Mouse (Mus musculus) mouse trophoblast stem cell (cell line): ENCODE results near the gene Gm20219.
"Not testable (repeated sequence)": the region's sequence is repeated elsewhere in the genome, so short reads cannot be mapped to it uniquely, and the experiment has no call there.

ENCODE experiments used
- in situ Hi-C, 2 experiments: fragments of 300-500 bp; cut with MseI, MboI; formaldehyde crosslinking; loops; 2 replicates in 1 of 2; 3 replicates in 1 of 2; pipeline ENCODE4 v1.15.1; 2025

The Gm20219 gene

DNA sequence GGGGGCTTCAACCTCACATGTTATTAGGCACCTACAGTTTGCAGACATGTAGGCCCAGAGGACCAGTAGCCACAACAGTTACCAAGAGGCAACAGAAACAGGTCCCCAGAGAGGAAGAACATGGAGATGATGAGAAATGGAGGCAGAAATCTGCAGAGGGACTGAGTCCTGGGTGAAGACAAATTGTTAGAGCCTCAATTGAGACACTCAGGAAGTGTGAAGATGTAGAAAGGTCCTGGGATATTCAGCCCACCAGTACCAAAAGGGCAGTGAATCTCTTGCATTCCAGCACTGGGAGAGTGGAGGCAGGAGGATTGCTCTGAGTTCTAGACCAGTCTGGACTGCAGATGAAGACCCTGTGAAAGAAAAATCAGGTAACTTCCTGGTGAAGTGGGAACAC lies 39.9 kb downstream of the Gm20219 start:
- in situ Hi-C loops: no loop called here

DNA sequence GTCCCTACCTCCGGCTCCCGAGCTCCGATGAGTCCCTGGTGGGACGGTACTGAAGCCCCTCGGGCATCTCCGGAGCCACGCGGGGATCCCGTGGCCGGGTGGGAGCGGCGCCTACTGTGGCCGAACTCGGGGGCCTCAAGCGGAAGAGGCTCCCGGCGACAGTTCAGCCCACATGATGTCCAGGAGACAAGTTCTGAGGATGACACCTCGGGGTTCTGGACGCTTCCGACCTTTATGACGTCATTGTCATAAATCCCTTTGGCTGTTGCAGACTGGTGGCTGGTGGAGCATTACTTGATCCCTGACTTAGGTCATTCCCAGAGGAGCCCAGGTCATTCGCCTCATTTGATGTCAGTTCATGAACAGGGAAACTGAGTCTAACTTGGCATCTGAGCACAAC lies 41.9 kb downstream of the Gm20219 start, which contains the start of gene Znrf4:
Gene Znrf4 (minus strand): TSS at position 122 of the 400 bp plus-strand sequence.
- in situ Hi-C loops: no loop called here

DNA sequence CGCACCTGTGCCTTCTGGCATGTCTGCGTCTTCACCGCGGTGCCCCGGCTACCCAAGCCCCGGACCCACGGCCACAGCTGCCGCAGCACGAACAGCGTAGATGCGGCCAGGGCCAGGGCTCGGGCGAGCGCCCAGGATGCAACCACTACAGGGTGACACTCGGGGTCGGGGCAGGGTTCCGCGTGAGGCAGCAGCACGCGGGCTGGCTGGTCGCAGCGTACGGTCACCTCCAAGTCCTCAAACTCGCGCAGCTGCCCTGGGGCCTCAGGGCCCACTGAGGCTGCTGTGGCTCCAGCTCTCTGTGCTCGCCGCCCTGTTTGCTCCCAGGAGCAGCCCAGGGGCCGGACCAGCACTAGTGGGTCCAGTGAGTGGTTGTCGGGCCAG lies 42.5 kb downstream of the Gm20219 start:
- in situ Hi-C loops: no loop called here

DNA sequence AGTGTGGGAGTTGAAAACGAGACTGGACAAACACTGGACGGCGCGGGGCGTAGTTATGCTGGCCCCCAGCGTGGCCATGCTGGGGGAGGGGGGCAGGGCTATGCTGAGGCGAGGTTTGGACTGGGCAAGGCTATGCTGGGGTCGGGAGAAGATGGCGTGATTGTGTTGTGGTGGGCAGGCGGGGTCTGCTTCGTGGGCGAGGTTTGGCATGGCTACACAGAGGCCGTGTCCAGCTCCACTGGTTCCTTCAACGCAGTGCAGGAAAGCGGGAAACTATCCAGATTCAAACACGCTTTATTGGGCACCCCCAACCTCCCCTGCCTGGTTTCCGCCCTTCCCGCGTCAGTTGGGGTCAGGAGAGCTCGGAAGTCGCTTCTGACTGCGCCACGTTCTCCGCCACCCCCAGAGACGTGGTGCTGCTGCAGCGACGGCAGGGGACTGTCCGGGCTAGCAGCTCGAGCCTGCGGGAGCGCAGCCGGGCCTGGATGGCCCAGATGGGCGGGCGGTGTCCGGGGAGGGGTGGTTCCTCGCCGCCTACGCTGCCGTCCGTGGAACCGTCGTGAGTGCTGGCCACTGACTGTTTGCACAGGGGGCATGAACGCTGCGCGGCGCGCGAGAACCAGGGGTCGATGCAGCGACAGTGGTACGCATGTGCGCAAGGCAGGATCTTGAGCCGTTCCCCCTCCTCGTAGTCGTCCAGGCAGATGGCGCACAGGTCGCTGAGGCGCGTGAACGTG lies 43.0 kb downstream of the Gm20219 start:
- in situ Hi-C loops: no loop called here

DNA sequence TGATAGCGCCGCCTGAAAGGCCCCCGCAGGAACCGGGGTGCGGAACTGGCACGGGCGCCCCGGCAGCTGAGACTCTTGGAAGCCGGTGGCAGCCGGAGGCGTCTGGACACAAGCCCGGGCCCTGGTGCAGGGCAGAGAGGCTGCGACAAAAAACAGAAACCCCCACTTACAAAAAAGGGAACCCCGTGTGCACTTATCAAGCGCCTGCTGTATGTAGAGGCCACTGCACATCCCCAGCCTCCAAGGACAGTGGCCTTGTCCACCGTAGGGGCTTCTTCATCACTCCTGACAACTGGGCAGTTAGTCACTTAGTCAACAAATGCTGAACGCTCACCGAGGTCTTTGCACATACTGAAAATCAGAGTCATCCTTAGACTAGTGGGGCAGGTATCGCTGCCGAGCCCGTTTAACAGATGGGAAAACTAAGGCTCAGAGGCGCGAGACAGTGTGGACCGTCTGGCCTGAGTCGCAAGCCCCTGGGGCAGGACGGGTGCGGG lies 43.7 kb downstream of the Gm20219 start:
- in situ Hi-C loops: no loop called here

DNA sequence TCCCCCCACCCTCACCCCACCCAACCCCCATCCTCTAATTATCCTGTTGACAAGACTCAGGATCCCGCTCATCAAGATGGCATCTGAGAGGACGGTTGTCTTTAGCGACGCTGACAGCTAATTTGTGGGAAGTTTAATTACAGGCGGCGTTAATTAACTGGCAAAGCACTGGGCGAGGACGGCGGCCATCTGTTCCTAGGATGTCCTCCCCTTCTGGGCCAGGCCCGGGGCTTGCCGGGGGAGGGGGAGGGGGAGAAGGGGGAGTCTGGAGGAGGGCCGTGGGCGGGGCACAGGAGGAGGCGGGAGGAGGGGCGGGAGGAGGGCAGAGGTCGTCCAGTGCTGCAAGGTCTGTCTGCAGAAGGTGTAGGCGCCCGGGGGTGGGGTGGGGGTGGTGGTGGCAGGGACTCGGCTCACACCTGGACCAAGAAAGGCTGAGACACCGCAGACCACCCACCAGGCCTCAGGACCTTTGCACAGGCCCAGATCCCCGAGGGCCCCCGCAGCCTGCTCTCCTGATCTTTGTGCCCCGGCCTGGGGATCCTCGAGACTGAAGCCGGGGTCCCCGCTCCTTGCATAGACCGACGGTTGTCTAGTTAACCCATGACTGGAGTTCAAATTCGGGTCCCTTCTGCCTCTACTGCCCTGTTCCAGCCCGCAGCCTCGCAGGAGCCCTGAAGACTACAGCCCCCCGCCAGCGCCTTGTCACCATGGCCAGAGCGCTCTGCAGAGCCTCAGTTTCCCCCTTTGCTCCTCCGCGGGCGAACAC lies 44.3 kb downstream of the Gm20219 start:
- in situ Hi-C loops: no loop called here

DNA sequence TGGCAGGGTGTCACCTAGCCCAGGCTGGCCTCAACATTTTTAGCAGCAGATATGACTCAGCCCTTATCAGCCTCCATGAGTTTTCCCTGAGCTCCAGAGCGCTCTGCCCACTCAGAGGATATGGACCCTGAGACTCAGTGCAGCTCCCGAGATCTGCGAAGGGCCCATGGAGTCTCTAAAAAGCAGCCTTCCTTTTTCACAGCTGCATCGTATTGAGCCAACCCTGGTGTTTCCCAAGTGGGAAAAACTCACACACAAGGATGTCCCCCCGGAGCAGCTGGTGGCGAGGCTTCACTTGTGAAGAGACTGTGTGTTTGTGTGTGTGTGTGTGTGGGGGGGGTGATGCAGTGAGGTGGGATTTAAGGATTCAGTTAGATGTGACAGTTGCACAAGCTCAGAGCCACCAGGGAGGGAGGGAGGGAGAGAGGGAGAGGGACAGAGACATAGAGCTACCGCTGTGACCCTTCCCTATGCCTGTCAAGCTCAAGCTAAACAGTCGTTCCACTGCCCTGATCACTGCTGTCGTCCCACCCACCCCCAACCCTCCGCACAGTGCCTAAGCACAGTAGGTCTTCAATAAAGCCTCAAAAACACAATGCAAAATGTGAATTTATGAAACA lies 45.1 kb downstream of the Gm20219 start:
- in situ Hi-C loops: no loop called here

DNA sequence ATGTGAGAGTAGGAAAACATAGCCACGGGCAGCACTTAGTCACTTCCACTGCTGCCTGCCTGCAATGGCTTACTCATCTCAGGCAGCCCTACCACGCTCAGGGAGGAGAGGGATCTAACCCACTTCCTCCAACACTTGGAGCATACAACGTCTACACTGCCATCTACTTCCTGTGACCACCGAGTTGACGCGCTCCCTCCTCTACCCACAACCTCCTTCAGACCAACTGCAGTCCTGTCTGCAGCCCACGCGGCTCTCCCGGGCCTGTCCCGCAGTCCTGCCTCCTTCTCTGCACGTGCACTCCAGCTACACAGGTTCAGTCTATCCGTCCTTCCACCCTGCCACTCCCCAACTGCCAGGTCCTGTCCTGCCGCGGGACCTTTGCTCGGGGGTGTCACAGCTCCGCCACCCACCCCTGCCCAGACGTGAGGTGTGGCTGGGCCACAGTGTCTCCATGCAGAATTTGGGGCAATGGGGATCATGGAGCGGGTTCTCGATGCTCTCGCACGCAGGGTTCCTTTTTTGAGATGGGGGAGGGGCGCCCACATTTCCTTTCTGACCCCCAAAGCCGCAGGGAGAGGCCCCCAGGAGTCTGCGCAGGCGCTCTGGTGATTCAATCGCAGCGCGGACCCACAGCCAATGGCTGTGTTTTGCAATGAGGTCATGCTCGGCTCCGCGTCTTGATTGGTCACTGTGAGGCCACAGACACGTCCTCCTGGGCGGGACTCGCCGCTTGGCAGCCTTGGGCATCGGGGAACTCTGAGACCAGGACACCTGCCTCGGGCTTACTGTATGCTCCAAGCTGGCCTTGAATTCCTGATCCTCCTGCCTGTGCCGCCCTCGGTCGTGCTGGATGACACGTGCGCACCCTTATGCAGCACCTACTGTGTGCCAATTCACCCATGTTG lies 46.8 kb downstream of the Gm20219 start:
- in situ Hi-C loops: no loop called here

DNA sequence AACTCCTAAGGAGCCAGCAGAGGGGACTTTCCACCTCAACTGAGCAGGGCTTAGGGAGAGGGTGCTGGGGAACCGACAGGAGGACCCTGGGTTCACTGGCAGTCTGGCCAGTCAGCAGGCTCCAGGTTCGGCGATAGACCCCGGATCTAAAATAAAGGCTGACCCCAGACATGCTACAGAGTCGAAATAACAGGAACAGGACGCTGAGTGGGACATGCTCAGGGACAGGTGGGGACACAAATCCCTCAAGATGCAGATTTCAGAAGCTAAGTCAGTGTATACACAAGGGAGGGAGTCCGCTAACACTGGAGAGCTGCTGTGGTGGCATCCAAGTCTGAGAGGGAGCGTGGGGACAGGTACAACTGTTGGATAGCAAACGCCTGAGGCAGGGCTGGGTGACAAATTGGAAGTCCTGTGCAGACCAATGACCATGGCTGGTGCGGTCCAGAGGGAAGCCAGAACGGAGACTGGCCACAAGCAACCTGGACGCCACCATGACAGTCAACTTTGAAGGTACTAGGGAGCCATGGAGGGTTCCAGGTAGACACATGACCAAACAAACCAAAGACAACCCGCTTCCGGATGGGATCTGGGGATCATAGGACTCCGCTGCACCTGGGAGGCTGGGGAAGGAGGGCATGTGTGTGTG lies 47.6 kb downstream of the Gm20219 start:
- in situ Hi-C loops: no loop called here

DNA sequence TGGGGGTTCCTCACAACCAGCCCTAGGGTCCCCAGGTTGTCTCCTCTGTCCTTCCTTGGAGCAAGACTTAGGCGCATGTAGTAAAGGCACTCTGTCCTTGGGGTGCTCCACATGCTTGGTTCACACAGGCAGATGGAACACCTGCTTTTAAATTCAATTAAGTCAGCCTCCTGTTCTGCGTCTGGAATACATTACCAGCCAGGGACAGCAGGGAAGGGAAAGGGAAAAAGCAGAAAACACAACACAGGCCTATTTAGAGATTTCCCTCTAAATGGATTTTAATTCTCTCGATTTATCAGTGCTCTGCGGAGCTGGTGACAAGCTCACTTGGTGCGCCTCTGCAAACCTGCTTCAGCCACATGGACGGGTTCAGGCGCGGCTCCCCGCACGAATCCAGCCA lies 48.8 kb downstream of the Gm20219 start:
- in situ Hi-C loops: no loop called here

DNA sequence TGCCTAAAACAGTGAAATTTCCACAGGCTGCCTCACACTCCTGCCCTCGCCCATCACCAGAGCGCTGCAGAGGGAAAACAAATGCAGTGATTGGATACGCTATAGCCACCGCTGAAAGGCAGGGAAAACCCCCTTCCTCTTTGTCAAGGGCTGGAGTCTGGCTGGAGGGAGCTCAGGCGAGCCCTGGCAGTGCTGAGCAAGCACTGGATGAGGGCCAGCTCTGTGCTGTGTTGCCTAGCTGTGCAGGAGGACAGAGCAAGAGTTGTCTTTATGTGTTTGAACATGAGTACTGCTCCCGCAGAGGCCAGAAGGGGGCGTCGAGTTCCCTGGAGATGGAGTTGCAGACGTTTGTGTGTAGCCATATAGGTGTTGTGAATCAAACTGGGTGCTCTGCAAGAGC lies 51.7 kb downstream of the Gm20219 start:
- in situ Hi-C loops: no loop called here

DNA sequence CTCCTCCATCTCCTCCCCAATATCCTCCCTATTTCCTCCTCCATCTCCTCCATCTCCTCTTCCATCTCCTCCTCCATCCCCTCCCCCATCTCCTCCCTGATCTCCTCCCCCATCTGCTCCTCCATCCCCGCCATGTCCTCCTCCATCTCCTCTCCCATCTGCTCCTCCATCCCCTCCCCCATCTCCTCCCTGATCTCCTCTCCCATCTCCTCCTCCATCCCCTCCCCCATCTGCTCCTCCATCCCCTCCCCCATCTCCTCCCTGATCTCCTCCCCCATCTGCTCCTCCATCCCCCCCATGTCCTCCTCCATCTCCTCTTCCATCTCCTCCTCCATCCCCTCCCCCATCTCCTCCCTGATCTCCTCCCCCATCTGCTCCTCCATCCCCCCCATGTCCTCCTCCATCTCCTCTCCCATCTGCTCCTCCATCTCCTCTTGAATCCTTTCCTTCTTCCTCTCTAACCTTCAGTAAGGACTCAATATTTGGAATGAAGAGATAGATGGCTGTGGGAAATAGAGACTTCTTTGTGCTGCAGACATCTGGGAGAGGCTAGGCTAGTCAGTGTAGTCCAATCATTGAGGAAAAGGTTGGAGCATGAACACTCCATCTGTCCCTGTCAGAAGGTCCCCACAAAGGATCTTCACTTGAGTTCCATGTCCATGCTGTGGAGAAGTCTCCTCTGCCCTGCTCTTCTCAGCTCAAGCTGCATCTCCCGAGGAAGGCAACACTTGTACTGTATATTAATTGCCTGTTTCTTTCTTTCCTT lies 52.4 kb downstream of the Gm20219 start:
- in situ Hi-C loops: not testable (repeated sequence)
